Mouse (Mus musculus): Measurements from ENCODE around the gene Snrpd2. TPM values are rescaled to one million over a fixed set of nuclear protein-coding genes. Genes with fewer than 3 reads are reported as not detected.
"Not testable (repeated sequence)": the region's sequence is repeated elsewhere in the genome, so short reads cannot be mapped to it uniquely, and the experiment has no call there.

Snrpd2 gene
- polyA plus RNA-seq, 1 experiment from 2014 or later: 155 TPM

DNA sequence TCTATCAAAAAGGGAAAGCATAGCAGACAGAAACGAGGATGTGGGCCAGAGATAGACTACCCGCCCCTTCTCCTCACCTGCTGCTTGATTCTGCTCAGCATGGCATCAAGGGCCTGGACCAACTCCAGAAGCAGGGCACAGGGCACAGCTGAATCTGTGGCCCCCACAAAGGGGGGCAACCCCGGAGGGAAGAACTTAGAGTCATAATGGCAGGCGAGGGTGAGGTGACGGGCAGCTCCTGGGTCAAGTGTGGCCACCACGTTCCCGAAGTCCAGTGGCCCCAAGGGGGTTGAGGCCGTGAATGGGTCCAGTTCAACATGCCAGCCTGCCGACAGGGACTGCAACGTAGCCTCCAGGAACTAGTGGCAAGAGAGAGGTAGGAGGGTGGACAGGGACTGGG lies 2.7 kb upstream of the Snrpd2 start:
- H3K27me3 ChIP-seq (ENCODE audit: control insufficient read depth, insufficient read depth, low read length): no peaks in the 10 kb centered on the region
- no peaks in the 10 kb centered on the region for H3K9me3 ChIP-seq (ENCODE audit: control insufficient read depth, low read length)
- no peak overlapping the region for H3K4me3 ChIP-seq (ENCODE audit: low read length)
- no peak overlapping the region for H3K9ac ChIP-seq (ENCODE audit: low read depth, low read length)
- H3K4me2 ChIP-seq (replicated peaks; ENCODE audit: low read depth, low read length): no peak overlapping the region
- peaks cover 15% of the 10 kb centered on the region for H3K4me1 ChIP-seq (ENCODE audit: control insufficient read depth, insufficient read depth, low read length)
- ATAC-seq (ENCODE audit: low FRiP score, low TSS enrichment): no peak
- H3K27ac ChIP-seq (ENCODE audit: low read depth, low read length): no peak overlapping the region
- 86% methylated on average over 10 of the region's 10 CpGs for WGBS
- peaks cover 6% of the 10 kb centered on the region; the same call in 1 of the 2 replicates for H3K36me3 ChIP-seq (ENCODE audit: control insufficient read depth, insufficient read depth, low read length)

DNA sequence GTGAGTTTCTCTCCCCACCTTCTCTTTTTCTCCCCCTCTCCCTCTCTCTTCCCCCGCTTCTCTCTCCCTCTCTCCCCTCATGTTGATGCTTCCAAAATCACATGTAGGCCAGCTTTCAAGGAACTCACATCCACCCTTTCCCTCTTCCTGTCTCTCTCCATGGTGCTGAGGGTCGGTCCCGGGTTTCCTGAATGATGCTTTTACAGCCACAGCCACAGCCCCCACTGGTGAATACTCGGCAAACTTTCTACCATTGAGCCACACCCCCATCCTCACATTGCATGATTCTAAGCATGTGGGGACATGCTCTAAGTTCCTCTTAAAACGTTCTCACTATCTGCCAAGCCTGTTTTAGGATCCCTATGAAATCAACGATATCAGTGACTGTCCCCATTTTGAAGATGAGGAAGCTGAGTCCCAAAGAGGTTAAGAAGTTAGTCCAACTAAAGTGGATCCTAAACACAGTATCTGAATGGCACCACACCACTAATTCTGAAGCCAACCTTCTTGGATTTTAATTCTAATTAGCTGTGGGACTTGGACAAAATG lies 2.0 kb upstream of the Snrpd2 start:
- Histone ChIP-seq H3K4me3 (ENCODE audit: low read length) (no peak overlapping the region), H3K36me3 (ENCODE audit: control insufficient read depth, insufficient read depth, low read length) (peaks cover 13% of the 10 kb centered on the region; the same call in 1 of the 2 replicates), H3K9ac (ENCODE audit: low read depth, low read length) (no peak overlapping the region), H3K9me3 (ENCODE audit: control insufficient read depth, low read length) (no peaks in the 10 kb centered on the region), H3K4me1 (ENCODE audit: control insufficient read depth, insufficient read depth, low read length) (peaks cover 15% of the 10 kb centered on the region), H3K4me2 (replicated peaks; ENCODE audit: low read depth, low read length) (peak overlapping the region; percentile 87), H3K27me3 (ENCODE audit: control insufficient read depth, insufficient read depth, low read length) (no peaks in the 10 kb centered on the region), H3K27ac (ENCODE audit: low read depth, low read length) (no peak overlapping the region)
- 42% methylated on average over 6 of the region's 6 CpGs for WGBS
- ATAC-seq (ENCODE audit: low FRiP score, low TSS enrichment): no peak

- no peaks in the 10 kb centered on the region for H3K9me3 ChIP-seq (ENCODE audit: control insufficient read depth, low read length)
- H3K4me2 ChIP-seq (replicated peaks; ENCODE audit: low read depth, low read length): peak overlapping the region; percentile 87
- H3K27ac ChIP-seq (ENCODE audit: low read depth, low read length): no peak overlapping the region
- peak overlapping the region; percentile 61 for H3K9ac ChIP-seq (ENCODE audit: low read depth, low read length)
- WGBS: 8% methylated on average over 20 of the region's 20 CpGs
- peak overlapping the region; percentile 69 for H3K4me3 ChIP-seq (ENCODE audit: low read length)
- no peaks in the 10 kb centered on the region for H3K27me3 ChIP-seq (ENCODE audit: control insufficient read depth, insufficient read depth, low read length)
- H3K36me3 ChIP-seq (ENCODE audit: control insufficient read depth, insufficient read depth, low read length): peaks cover 18% of the 10 kb centered on the region; the same call in 1 of the 2 replicates
- ATAC-seq (ENCODE audit: low FRiP score, low TSS enrichment): no peak
- H3K4me1 ChIP-seq (ENCODE audit: control insufficient read depth, insufficient read depth, low read length): peaks cover 15% of the 10 kb centered on the region
Observed at GRCm38 (mm10) chr7:19148180-19148874, 1.2 kb upstream of the Snrpd2 start.

DNA sequence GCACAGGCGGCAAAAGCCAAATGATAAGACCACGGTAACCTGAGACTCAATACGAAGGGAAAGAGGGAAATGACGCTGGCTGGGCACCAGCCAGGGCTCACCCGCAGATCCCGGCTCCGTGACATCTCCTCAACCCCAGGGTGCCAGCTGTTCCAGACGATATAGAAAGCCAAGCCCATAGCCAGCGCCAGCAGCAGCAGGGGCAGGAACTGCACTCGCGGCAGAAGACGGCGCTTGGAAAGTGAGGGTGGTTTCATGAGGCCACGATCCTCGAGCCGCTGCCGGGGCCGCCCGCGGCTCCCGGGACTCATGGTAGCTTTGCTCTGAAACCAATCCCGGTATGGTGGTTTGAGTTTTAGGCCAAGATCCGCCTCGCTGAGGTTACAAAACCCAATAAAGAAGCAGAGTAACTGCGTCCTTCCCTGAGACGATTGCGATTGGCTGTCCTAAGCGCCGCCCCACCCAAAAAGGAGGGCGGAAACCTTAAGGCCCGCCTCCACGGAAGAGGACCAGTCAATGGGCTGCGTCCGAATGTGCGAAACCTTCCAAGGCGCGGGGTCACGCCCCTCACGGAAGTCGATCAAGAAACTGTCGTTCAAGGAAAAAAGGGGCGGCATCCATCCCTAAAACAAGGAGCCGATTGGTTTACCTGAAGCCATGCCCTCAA lies 514 bp upstream of the Snrpd2 start, which contains the start of gene Qpctl:
Gene Qpctl (minus strand): TSS at position 417 of the 667 bp plus-strand sequence.
- Histone ChIP-seq H3K4me3 (ENCODE audit: low read length) (peak within 1 kb of the TSS; percentile 69), H3K4me2 (replicated peaks; ENCODE audit: low read depth, low read length) (peak within 1 kb of the TSS; percentile 87), H3K4me1 (ENCODE audit: control insufficient read depth, insufficient read depth, low read length) (peaks cover 15% of the 10 kb centered on the region), H3K9ac (ENCODE audit: low read depth, low read length) (peak within 1 kb of the TSS; percentile 69), H3K27ac (ENCODE audit: low read depth, low read length) (peak within 1 kb of the TSS; percentile 53), H3K9me3 (ENCODE audit: control insufficient read depth, low read length) (no peaks in the 10 kb centered on the region), H3K27me3 (ENCODE audit: control insufficient read depth, insufficient read depth, low read length) (no peaks in the 10 kb centered on the region), H3K36me3 (ENCODE audit: control insufficient read depth, insufficient read depth, low read length) (peaks cover 25% of the 10 kb centered on the region; the same call in 1 of the 2 replicates)
- under 1% methylated on average over 43 of the region's 43 CpGs for WGBS
- ATAC-seq (ENCODE audit: low FRiP score, low TSS enrichment): peak; percentile 97

DNA sequence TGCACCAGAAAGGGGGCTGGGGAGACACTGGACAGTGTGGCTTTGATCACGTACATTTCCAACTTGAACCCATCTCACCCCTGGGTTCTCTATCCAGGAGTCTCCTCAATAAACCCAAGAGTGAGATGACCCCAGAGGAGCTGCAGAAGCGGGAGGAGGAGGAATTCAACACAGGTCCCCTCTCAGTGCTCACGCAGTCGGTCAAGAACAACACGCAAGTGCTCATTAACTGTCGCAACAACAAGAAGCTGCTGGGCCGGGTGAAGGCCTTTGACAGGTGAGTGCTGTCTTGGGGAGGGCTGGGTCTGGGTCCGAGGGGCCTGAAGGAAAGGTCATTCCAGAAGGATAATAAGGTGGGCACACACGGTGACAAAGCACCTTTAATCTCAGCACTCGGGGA lies 1.6 kb downstream of the Snrpd2 start:
- not testable (repeated sequence) for H3K4me3 ChIP-seq (ENCODE audit: low read length); H3K9me3 ChIP-seq (ENCODE audit: control insufficient read depth, low read length); H3K4me2 ChIP-seq (replicated peaks; ENCODE audit: low read depth, low read length); H3K27me3 ChIP-seq (ENCODE audit: control insufficient read depth, insufficient read depth, low read length); ATAC-seq (ENCODE audit: low FRiP score, low TSS enrichment); H3K9ac ChIP-seq (ENCODE audit: low read depth, low read length); H3K27ac ChIP-seq (ENCODE audit: low read depth, low read length)
- peaks cover 19% of the 10 kb centered on the region for H3K4me1 ChIP-seq (ENCODE audit: control insufficient read depth, insufficient read depth, low read length)
- 91% methylated on average over 10 of the region's 10 CpGs for WGBS
- peaks cover 30% of the 10 kb centered on the region; the same call in 1 of the 2 replicates for H3K36me3 ChIP-seq (ENCODE audit: control insufficient read depth, insufficient read depth, low read length)

- peaks cover 30% of the 10 kb centered on the region; the same call in 1 of the 2 replicates for H3K36me3 ChIP-seq (ENCODE audit: control insufficient read depth, insufficient read depth, low read length)
- H3K27ac ChIP-seq (ENCODE audit: low read depth, low read length): no peak overlapping the region
- peaks cover 7% of the 10 kb centered on the region for H3K27me3 ChIP-seq (ENCODE audit: control insufficient read depth, insufficient read depth, low read length)
- no peak for ATAC-seq (ENCODE audit: low FRiP score, low TSS enrichment)
- H3K9me3 ChIP-seq (ENCODE audit: control insufficient read depth, low read length): no peaks in the 10 kb centered on the region
- H3K4me1 ChIP-seq (ENCODE audit: control insufficient read depth, insufficient read depth, low read length): peaks cover 13% of the 10 kb centered on the region
- H3K4me3 ChIP-seq (ENCODE audit: low read length): no peak overlapping the region
- WGBS: 87% methylated on average over 8 of the region's 8 CpGs
- H3K9ac ChIP-seq (ENCODE audit: low read depth, low read length): no peak overlapping the region
- H3K4me2 ChIP-seq (replicated peaks; ENCODE audit: low read depth, low read length): no peak overlapping the region
Observed at GRCm38 (mm10) chr7:19154796-19155195, 5.3 kb downstream of the Snrpd2 start.

DNA sequence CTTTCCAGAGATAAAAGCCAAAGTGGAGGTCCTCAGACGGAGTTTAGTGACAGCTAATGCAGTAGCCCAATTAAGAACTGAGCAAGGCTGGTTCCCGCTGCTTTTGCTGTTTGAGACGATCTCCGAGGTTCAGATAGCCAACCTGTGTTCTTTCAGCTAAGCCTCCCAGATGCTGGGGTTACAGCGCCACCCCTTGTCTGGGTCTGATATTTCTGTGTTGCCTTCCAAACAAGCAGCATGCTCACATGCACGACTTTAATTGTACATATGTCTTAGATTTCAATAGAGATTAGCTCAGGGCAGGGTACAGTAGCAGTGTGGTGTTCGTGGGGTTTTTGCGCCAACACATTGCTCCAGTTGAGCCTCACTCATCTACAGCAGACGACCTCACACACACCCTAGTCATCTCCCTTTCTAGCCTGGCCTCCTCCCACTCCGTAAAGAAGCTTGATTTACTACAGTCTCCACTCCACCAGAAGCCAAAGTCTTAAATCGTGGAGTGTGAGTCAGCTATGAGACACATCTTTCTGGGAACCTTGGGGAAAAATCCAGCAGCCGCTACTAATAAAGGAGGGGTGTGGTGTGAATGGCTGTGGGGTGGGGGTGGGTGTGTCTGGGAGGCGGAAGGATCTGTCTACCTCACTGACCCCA lies 6.4 kb downstream of the Snrpd2 start:
- Histone ChIP-seq H3K4me3 (ENCODE audit: low read length) (no peak overlapping the region), H3K27ac (ENCODE audit: low read depth, low read length) (no peak overlapping the region), H3K9ac (ENCODE audit: low read depth, low read length) (no peak overlapping the region), H3K4me2 (replicated peaks; ENCODE audit: low read depth, low read length) (no peak overlapping the region), H3K4me1 (ENCODE audit: control insufficient read depth, insufficient read depth, low read length) (peaks cover 14% of the 10 kb centered on the region; the same call in 1 of the 2 replicates), H3K9me3 (ENCODE audit: control insufficient read depth, low read length) (no peaks in the 10 kb centered on the region), H3K27me3 (ENCODE audit: control insufficient read depth, insufficient read depth, low read length) (peaks cover 8% of the 10 kb centered on the region), H3K36me3 (ENCODE audit: control insufficient read depth, insufficient read depth, low read length) (peaks cover 30% of the 10 kb centered on the region; the same call in 1 of the 2 replicates)
- WGBS: 27% methylated on average over 13 of the region's 13 CpGs
- 0 out of 2 replicates have a peak, but pooled peaks have one; percentile 13 for ATAC-seq (ENCODE audit: low FRiP score, low TSS enrichment)

DNA sequence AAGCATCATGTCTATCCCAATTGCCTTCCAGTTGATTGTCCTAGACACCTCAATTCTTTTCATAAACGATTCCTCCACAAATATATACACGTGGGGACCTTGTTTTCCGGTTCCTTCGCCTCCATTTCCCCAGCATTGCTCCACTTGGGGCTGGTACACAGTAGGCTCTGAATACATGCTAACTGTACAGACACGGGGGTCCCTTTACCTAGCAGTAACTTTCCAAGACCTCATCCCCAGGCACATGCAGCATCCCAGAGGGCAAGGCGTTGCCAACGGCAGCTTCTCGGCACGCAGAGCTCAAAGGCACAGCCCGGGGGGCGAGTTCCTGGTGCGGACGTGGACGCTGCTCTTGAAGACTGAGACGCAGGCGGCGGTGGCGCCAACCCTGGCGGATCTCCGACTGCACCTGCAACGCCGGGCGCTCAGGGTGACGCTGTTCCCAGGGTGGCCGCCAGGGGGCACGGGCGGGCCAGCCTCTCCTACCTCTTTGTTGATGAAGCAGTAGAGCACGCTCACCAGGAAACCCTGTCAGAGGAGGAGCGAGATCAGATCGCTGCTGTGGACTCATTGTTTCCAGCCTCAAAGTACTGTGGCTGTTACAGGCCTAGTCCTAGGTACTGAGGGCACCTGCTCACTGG lies 7.8 kb downstream of the Snrpd2 start:
- Histone ChIP-seq H3K4me2 (replicated peaks; ENCODE audit: low read depth, low read length) (peak overlapping the region; percentile 28), H3K27ac (ENCODE audit: low read depth, low read length) (no peak overlapping the region), H3K4me1 (ENCODE audit: control insufficient read depth, insufficient read depth, low read length) (0 out of 2 replicates have a peak, but pooled peaks cover 14% of the 10 kb centered on the region), H3K9ac (ENCODE audit: low read depth, low read length) (no peak overlapping the region), H3K4me3 (ENCODE audit: low read length) (no peak overlapping the region), H3K9me3 (ENCODE audit: control insufficient read depth, low read length) (no peaks in the 10 kb centered on the region), H3K27me3 (ENCODE audit: control insufficient read depth, insufficient read depth, low read length) (peaks cover 8% of the 10 kb centered on the region), H3K36me3 (ENCODE audit: control insufficient read depth, insufficient read depth, low read length) (peaks cover 21% of the 10 kb centered on the region; the same call in 1 of the 2 replicates)
- WGBS: 8% methylated on average over 30 of the region's 30 CpGs
- ATAC-seq (ENCODE audit: low FRiP score, low TSS enrichment): peak; percentile 54; the same call in 1 of the 2 replicates

All from kidney, embryonic 14.5 days (tissue).